Mouse (Mus musculus): ENCODE data around the gene Eef1akmt2. TPM values are rescaled to one million over a fixed set of nuclear protein-coding genes. Genes with fewer than 3 reads are reported as not detected.
A peak's percentile ranks its signal among the peaks of the same experiment; 100 is the strongest.

The Eef1akmt2 gene
- polyA plus RNA-seq, 1 experiment: 17.8 TPM

- H3K4me1 ChIP-seq (ENCODE audit: control insufficient read depth, insufficient read depth, low read length): peaks cover 3% of the 10 kb centered on the region; the same call in 1 of the 2 replicates
- H3K4me3 ChIP-seq (replicated peaks; ENCODE audit: control insufficient read depth, low read depth, low read length): peak overlapping the region; percentile 92
- peak overlapping the region; percentile 99 for H3K27ac ChIP-seq (ENCODE audit: control insufficient read depth, insufficient read depth, low read depth, low read length, poor library complexity)
- WGBS: 2% methylated on average over 23 of the region's 23 CpGs
- peak; percentile 13; the same call in 1 of the 2 replicates for TF ChIP-seq POLR2A (IDR thresholded peaks at IDR 0.05; ENCODE audit: borderline replicate concordance, control insufficient read depth, low read depth, low read length)
- TF ChIP-seq CTCF (IDR thresholded peaks at IDR 0.05; ENCODE audit: control insufficient read depth, insufficient read depth, low read length): no peak
Measured at GRCm38 (mm10) chr7:132811716-132812618, 40.5 kb downstream of the Eef1akmt2 start.

- Histone ChIP-seq H3K4me1 (ENCODE audit: control insufficient read depth, insufficient read depth, low read length) (peaks cover 3% of the 10 kb centered on the region; the same call in 1 of the 2 replicates), H3K27ac (ENCODE audit: control insufficient read depth, insufficient read depth, low read depth, low read length, poor library complexity) (no peak overlapping the region), H3K4me3 (replicated peaks; ENCODE audit: control insufficient read depth, low read depth, low read length) (peak overlapping the region; percentile 3)
- 80% methylated on average over 1 of the region's 1 CpGs for WGBS
- TF ChIP-seq CTCF (IDR thresholded peaks at IDR 0.05; ENCODE audit: control insufficient read depth, insufficient read depth, low read length): peak; percentile 95
- TF ChIP-seq POLR2A (IDR thresholded peaks at IDR 0.05; ENCODE audit: borderline replicate concordance, control insufficient read depth, low read depth, low read length): no peak
Measured at GRCm38 (mm10) chr7:132810879-132811278, 41.6 kb downstream of the Eef1akmt2 start.

GRCm38 (mm10) chr7:132810368-132810767 lies 42.1 kb downstream of the Eef1akmt2 start:
- Histone ChIP-seq H3K27ac (ENCODE audit: control insufficient read depth, insufficient read depth, low read depth, low read length, poor library complexity) (peak overlapping the region; percentile 42; the same call in 1 of the 2 replicates), H3K4me3 (replicated peaks; ENCODE audit: control insufficient read depth, low read depth, low read length) (no peak overlapping the region), H3K4me1 (ENCODE audit: control insufficient read depth, insufficient read depth, low read length) (peaks cover 3% of the 10 kb centered on the region; the same call in 1 of the 2 replicates)
- TF ChIP-seq POLR2A (IDR thresholded peaks at IDR 0.05; ENCODE audit: borderline replicate concordance, control insufficient read depth, low read depth, low read length) (no peak), CTCF (IDR thresholded peaks at IDR 0.05; ENCODE audit: control insufficient read depth, insufficient read depth, low read length) (no peak)
- 56% methylated on average over 6 of the region's 6 CpGs for WGBS

GRCm38 (mm10) chr7:132809721-132810120 lies 42.8 kb downstream of the Eef1akmt2 start:
- 70% methylated on average over 6 of the region's 6 CpGs for WGBS
- peaks cover 5% of the 10 kb centered on the region; the same call in 1 of the 2 replicates for H3K4me1 ChIP-seq (ENCODE audit: control insufficient read depth, insufficient read depth, low read length)
- no peak overlapping the region for H3K27ac ChIP-seq (ENCODE audit: control insufficient read depth, insufficient read depth, low read depth, low read length, poor library complexity)
- TF ChIP-seq POLR2A (IDR thresholded peaks at IDR 0.05; ENCODE audit: borderline replicate concordance, control insufficient read depth, low read depth, low read length) (no peak), CTCF (IDR thresholded peaks at IDR 0.05; ENCODE audit: control insufficient read depth, insufficient read depth, low read length) (no peak)
- no peak overlapping the region for H3K4me3 ChIP-seq (replicated peaks; ENCODE audit: control insufficient read depth, low read depth, low read length)

GRCm38 (mm10) chr7:132808841-132809682 lies 43.4 kb downstream of the Eef1akmt2 start:
- Histone ChIP-seq H3K27ac (ENCODE audit: control insufficient read depth, insufficient read depth, low read depth, low read length, poor library complexity) (peak overlapping the region; percentile 67; the same call in 1 of the 2 replicates), H3K4me3 (replicated peaks; ENCODE audit: control insufficient read depth, low read depth, low read length) (no peak overlapping the region), H3K4me1 (ENCODE audit: control insufficient read depth, insufficient read depth, low read length) (peaks cover 9% of the 10 kb centered on the region; the same call in 1 of the 2 replicates)
- 32% methylated on average over 20 of the region's 20 CpGs for WGBS
- TF ChIP-seq POLR2A (IDR thresholded peaks at IDR 0.05; ENCODE audit: borderline replicate concordance, control insufficient read depth, low read depth, low read length) (no peak), CTCF (IDR thresholded peaks at IDR 0.05; ENCODE audit: control insufficient read depth, insufficient read depth, low read length) (no peak)

GRCm38 (mm10) chr7:132808051-132808796 lies 44.2 kb downstream of the Eef1akmt2 start:
- H3K27ac ChIP-seq (ENCODE audit: control insufficient read depth, insufficient read depth, low read depth, low read length, poor library complexity): no peak overlapping the region
- TF ChIP-seq POLR2A (IDR thresholded peaks at IDR 0.05; ENCODE audit: borderline replicate concordance, control insufficient read depth, low read depth, low read length) (no peak), CTCF (IDR thresholded peaks at IDR 0.05; ENCODE audit: control insufficient read depth, insufficient read depth, low read length) (no peak)
- peaks cover 12% of the 10 kb centered on the region; the same call in 1 of the 2 replicates for H3K4me1 ChIP-seq (ENCODE audit: control insufficient read depth, insufficient read depth, low read length)
- WGBS: 83% methylated on average over 7 of the region's 7 CpGs
- H3K4me3 ChIP-seq (replicated peaks; ENCODE audit: control insufficient read depth, low read depth, low read length): no peak overlapping the region
